Mouse (Mus musculus) thymus, postnatal 14 days (tissue): ENCODE data around the gene Cd34.

Source experiments
- DNase-seq: peaks from one replicate; pipeline ENCODE4 v3.0.0; 2021

Cd34 gene

DNA sequence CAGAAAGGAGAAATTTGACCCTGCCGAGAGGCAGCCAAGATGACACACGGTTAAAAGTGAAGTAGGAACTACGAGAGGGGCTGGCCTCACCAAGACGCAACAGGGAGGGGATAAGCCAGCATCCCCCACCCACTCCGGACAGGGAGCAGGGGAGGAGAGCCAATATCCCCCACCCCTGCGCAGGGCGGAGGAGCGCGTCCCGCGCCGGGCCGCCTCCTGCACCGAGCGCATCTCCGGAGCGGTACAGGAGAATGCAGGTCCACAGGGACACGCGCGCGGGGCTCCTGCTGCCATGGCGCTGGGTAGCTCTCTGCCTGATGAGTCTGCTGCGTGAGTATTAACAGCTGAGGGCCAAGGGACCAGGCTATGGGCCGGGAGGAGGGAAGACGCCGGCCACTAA lies at the start of gene Cd34:
Gene Cd34 (plus strand): TSS at position 105 of the 400 bp plus-strand sequence.
- no peak for DNase-seq

DNA sequence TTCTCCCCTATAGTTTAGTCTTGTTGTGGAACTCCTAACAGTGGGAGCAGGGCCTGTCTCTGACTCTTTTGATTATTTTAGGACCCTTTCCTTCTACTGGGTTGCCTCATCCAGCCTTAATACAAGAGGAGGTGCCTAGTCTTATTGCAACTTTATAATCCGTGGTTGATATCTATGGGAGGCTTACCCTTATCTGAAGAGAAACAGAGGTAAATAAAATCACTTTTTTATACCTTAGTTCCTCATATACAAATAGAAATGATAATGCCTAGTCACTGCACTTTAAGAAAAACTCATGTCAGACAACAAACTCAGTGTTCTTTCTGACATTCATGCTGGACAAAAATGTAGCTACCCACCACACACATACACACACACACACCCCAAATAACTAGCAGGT lies 44.1 kb upstream of the Cd34 start:
- no peak for DNase-seq

- no peak for DNase-seq
These were observed 43.3 kb upstream of the Cd34 start for GRCm38 (mm10) chr1:194895287-194895686.

DNA sequence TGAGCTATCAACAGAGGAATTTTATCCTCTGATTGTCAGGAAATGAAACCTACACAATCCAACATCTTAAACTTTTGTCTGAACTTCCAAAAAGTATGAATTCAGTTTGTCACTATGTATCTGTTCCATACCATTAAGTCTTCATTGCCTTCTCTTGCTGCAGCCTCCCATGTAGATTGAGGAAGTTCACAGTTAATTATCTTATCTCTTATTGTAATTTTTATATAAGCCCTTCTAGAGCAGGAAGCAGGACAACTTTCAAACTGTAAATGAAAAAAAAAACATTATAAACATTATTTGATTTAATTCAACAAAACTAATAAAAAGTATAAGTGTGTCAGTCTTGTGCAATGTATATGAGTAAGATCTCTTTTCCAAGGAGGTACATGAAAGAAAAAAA lies 37.5 kb upstream of the Cd34 start:
- no peak for DNase-seq

DNA sequence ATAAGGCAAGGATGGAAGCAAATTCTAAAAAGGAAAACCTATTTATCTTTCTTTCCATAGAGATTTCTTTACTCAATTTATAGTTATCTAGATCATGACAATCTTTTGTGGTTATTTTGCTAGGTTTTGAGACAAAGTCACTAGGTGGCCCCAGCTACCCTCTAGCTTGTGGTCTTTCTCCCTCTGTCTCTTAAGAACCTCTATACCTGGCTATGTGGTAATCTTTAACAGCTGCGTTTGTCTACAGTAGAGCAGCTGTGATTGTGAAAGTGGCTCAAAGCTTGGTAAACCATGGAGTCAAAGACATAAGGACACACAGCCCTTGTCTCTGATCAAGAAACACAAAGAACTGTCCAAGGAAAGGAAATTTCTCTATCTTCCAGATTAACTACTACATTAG lies 36.8 kb upstream of the Cd34 start:
- no peak for DNase-seq

DNA sequence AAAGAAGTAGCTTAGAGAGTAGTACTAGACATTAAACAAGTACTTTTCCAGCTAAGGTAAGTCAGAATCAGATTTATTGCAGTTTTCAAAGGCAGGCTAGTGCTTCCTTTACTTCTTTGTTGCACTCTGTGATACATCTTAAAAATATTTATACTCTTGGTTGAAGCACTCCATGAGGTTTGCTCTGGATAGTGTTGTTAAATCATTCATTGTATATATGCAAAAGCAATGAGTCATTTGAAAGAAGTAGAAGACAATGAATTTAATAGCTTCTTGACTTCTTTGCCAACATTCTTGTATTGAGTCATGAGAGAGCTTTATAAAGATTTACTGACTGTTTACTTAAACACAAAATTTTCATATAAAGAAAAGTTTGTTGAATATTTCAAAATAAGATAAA lies 29.7 kb upstream of the Cd34 start:
- DNase-seq: no peak

GRCm38 (mm10) chr1:194925753-194926350 lies 12.8 kb upstream of the Cd34 start:
- DNase-seq: no peak

- DNase-seq: no peak
These were observed 10.7 kb upstream of the Cd34 start for GRCm38 (mm10) chr1:194927887-194928286.

DNA sequence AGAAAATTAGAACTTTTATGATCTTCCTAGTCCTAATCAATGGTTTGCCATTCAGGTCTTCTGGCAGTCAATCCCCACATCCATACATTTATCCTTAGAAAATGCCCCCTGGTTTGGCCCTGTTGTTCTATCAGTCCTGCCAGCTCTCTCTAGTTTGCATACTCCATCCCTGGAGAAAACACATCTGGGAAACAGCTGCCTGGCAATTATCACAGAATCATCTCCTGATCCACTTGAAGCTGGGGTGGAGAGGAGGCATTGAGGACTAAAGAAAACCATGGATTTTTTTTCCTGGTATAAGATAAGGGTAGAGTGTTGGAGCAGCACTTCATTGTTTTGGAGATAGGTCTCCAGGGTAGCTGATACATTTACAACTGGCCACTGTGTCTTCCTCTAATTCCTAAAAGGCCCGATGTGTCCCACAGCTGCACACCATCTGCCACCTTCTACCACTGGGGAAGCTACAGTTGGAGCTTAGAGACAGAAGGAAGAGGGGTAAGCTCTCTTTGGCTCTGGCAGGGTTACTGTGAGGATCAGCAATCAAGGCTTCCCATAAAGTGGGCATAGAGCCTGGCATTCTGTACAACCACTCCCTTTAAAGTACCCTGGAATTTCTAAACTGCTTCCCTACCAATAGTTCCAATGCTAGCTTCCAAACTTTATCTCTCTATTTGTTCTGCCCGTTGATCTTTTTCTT lies 9.2 kb upstream of the Cd34 start:
- DNase-seq: no peak

- no peak for DNase-seq
These were observed 8.7 kb upstream of the Cd34 start for GRCm38 (mm10) chr1:194929972-194930355.

DNA sequence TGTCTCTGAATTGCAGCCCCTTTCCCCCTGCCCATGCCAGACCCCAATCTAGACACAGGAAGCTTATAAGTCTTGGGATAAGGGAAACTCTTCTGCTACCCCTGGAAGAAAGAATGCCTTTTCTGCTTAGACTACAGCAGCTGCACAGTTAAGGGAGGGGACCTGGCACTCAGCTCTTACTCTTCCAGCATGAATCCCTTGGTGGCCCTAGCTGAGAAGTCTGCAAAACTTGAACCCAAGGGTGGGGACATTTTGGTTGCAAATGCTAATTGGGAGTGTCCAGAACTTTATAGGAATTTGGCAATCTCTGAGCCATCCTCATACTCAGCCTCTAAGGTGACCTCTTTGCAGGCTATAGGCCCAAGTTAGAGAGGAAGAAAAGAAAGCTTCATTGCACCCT lies 7.9 kb upstream of the Cd34 start:
- no peak for DNase-seq

DNA sequence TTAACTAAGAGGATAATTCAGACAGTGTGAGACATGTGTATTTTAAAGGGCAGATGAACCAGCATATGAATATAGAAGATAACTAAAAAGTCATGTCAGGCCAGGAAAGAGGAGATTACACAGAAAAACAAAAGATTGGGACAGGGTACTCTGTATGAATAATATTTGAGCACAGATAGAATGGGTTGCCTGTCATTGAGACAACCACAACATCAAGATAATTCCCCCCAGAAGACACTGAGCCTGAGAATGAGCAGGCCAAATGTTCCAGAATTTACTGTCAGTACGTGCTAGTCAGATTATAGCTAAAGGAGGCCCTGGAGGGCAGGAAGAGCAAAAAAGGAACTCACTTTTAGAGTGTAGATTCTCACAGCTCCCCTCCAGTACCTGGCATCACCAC lies 3.3 kb upstream of the Cd34 start:
- no peak for DNase-seq

- no peak for DNase-seq
These were observed 2.9 kb downstream of the Cd34 start for GRCm38 (mm10) chr1:194941528-194941927.

DNA sequence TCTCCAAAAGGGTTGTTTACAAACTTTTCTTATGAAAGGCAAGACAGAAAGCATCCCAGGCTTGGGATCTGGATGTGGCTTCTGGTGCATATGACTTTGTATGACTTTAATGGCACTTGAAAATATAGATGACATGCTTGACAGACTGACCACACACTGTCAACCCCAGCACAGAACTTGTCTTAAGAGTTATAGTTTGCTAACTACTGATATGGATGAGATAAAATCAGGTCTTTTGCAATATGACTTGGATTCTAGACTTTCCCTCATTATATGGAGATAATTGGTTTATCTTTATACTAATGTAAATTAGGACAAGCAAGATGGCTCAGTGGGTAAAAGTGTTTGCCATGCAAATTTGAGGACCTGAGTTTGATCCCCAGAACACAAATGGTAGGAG lies 4.3 kb downstream of the Cd34 start:
- no peak for DNase-seq

- no peak for DNase-seq
These were observed 4.9 kb downstream of the Cd34 start for GRCm38 (mm10) chr1:194943485-194943884.

DNA sequence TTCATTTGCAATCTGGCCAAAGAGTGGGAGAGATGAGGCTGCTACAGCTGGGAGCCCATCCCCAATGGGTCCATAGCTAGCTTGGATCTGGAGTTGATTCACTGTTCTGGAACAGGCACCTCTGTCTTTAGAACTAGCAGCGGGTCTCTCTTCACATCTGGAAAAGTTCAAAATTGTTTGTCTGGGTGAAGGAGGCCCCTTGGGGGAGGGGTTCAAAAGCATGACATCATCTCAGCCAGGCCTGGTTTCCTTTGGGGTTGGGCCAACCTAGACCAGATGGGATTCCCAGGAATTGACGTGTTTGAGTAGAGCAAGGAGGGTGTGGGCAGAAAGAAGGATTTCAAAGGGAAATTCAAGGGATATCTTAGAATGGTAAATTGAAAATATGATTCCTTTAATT lies 6.8 kb downstream of the Cd34 start:
- DNase-seq: no peak

DNA sequence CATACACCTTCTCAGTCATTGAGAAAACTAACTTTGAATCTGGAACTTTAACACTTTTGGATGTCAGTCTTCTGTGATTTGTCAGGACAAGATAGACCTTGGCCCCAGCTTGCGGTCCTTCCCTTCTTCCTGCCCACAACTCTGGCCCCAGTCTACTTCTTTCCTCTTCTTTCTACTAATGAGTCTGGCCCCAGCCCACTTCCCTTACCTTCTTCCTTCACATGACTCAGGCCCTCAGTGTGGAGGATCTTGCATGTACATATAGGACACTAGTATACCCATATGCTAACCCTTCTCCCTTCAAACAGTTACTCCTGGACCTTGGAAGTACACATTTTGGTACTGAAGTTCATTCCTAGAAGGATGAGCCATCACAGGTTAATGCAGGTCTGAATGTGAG lies 7.8 kb downstream of the Cd34 start:
- DNase-seq: no peak

GRCm38 (mm10) chr1:194950913-194951312 lies 12.3 kb downstream of the Cd34 start:
- DNase-seq: no peak

DNA sequence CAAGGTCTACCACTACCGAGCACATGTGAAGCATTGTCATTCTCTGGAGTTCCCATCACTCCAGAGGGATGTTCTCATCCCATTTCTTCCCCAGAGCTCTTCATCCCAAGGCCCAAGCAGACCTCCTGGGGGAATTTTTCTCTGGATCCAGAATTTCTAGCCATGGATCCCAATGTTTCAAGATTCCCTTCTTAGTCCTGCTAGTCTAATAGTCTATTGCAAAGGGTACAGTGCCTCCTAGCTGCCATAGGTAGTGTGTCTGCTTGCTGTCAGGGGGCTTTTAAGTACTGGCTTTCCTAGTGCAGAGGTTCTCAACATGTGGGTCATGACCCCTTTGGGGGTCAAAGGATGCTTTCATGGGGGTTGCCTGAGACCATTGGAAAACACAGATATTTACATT lies 14.3 kb downstream of the Cd34 start:
- DNase-seq: no peak

DNA sequence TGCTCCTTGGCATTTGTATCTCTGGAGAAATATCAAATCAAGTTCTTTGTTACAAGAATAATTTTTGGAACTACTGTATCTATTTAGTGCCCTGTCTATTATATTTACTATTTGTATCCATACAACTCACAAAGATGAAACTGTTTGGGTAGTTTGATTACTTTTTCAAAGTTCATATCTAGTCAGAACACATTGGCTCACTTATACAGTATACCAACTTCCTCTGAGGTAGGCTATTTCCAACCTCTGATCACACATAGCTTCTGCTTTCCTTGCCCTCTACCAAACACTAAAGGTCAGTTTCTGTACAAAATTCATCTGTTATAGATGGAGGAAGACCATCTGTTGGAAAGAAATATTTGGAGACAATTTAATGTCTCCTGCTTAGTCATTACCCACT lies 16.1 kb downstream of the Cd34 start:
- DNase-seq: no peak

- no peak for DNase-seq
These were observed 17.1 kb downstream of the Cd34 start for GRCm38 (mm10) chr1:194955749-194956148.

GRCm38 (mm10) chr1:194957021-194957420 lies 18.4 kb downstream of the Cd34 start:
- no peak for DNase-seq

DNA sequence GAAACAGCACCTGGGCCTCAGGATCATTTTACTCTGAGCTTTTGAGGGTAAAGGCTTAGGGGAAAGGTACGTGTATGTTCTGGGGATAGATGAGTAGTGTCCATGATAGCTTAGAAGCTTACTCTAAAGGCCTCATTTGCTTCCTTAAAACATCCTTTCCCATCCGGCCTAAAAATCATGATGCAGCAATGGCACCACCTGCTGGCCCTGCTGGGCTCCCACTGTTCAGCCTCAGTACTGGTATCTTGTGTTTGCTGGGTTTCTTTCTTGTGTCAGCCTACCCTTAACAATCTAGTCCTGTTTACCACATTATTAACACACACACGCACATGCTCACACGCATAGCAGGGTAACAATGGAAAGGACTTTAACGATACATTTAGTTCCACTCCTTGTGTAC lies 23.6 kb downstream of the Cd34 start:
- DNase-seq: peak; percentile 45

GRCm38 (mm10) chr1:194962712-194963111 lies 24.1 kb downstream of the Cd34 start:
- DNase-seq: no peak

DNA sequence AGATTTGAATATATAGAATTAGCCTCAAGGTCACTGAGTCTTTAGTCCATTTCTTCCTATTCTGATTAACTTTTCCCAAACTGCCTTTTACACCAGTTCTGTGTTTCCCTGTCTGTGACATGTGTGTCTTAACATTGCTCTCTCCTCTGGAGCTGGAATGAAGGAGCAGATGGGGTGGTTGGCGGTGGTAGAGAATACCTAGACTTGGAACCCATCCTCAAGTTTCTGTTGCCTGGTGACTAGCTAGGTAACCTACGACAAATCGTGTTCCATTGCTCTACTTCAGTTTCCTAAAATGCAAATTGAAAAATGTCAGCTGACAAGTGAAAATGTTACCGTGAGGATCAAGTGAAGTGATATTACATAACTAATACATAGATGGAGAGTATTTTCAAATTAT lies 33.4 kb downstream of the Cd34 start:
- no peak for DNase-seq
